Mouse (Mus musculus): Measurements from ENCODE around the gene Tenm2.

DNA sequence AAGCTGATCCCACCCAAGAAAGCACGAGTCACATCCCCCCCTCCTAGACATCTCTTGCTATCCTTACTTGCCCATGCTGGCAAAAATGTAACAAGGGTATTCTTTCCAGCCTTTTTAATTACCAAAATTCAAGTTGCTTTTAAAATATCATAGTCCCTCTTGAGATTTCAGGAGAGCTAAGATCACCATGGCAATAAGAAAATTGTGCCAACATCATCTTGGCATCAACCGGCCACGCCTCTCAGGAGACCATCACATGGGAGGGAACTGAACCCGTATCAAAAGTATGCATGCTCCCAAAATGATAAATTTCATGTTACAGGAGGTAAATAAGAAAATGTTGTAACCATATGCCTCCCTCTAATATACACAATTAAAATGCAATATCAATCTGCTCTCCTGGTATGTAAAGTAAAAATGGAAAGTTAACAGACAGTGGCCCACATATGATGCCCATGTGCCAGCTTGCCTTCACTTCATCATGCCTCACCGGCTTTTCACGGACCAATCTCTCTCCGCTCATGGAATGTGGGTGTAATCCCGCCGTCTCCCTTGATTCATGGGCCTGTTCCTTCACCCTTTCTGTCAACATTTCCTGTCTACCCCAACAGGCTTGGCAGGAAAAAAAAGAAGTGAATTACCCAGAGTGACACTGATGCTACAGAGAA is 582.0 kb downstream of the Tenm2 start:
- no peak for TF ChIP-seq POLR2A (IDR thresholded peaks at IDR 0.05; ENCODE audit: low read depth, low read length)
- TF ChIP-seq MXI1 (IDR thresholded peaks at IDR 0.05; ENCODE audit: low read depth, low read length): no peak
